Mouse (Mus musculus) lung, postnatal 25 days (tissue): ENCODE measurements around the gene S100a16.
A peak's percentile ranks its signal among the peaks of the same experiment; 100 is the strongest.

Source experiments
- DNase-seq: peaks from one replicate; pipeline ENCODE4 v3.0.0; 2022; ENCODE audit warnings: low spot score

The S100a16 gene

GRCm38 (mm10) chr3:90586016-90586643 is 49.1 kb downstream of the S100a16 start:
- no peak for DNase-seq

GRCm38 (mm10) chr3:90586906-90587305 is 49.9 kb downstream of the S100a16 start:
- DNase-seq, result peak; percentile 88

- peak; percentile 30 for DNase-seq
Observed at GRCm38 (mm10) chr3:90587361-90588101, 50.5 kb downstream of the S100a16 start.

- no peak for DNase-seq
Observed at GRCm38 (mm10) chr3:90589390-90589789, 52.3 kb downstream of the S100a16 start.

GRCm38 (mm10) chr3:90589947-90590346 is 52.9 kb downstream of the S100a16 start, which contains the start of gene S100a2:
TSS of gene S100a2 (plus strand) at chr3:90590247.
- DNase-seq, result no peak
